Mouse (Mus musculus) forebrain, embryonic 14.5 days (tissue): Measurements from ENCODE around the gene Proca1. TPM values are rescaled to one million over a fixed set of nuclear protein-coding genes. Genes with fewer than 3 reads are reported as not detected.

Experiments used
- ATAC-seq: fragments of 200-750 bp; cut with Nextera tagmentation; 2 replicates; pipeline ENCODE4 v1.8.0; 2017; ENCODE audit warnings: mild to moderate bottlenecking, moderate library complexity
- DNase-seq: peaks from one replicate; pipeline ENCODE4 v3.0.0-alpha.2; 2015; ENCODE audit warnings: low spot score
- H3K27ac ChIP-seq: fragments of 300-500 bp; sonication (generic); 2 replicates; pipeline ENCODE4 v1.5.1; 2014; ENCODE audit warnings: low read depth, mild to moderate bottlenecking, control low read depth, low read length, moderate library complexity
- H3K27me3 ChIP-seq: fragments of 300-500 bp; sonication (generic); replicated peaks from 2 replicates; pipeline ENCODE4 v1.6.1; 2014; ENCODE audit warnings: low read length, control low read depth, mixed read lengths; ENCODE audit not compliant: control insufficient read depth, insufficient read depth
- H3K36me3 ChIP-seq: fragments of 300-500 bp; sonication (generic); 2 replicates; pipeline ENCODE4 v1.6.1; 2014; ENCODE audit warnings: low read length, control low read depth; ENCODE audit not compliant: control insufficient read depth, insufficient read depth
- H3K4me1 ChIP-seq: fragments of 300-500 bp; sonication (generic); 2 replicates; pipeline ENCODE4 v1.6.1; 2014; ENCODE audit warnings: antibody characterized with exemption, low read length, control low read depth; ENCODE audit not compliant: control insufficient read depth, insufficient read depth
- H3K4me2 ChIP-seq: fragments of 300-500 bp; sonication (generic); 2 replicates; pipeline ENCODE4 v1.6.1; 2014; ENCODE audit warnings: mild to moderate bottlenecking, control low read depth, low read length
- H3K4me3 ChIP-seq: fragments of 300-500 bp; sonication (generic); 2 replicates; pipeline ENCODE4 v1.5.1; 2014; ENCODE audit warnings: low read depth, low read length, control low read depth
- H3K9ac ChIP-seq: fragments of 300-500 bp; sonication (generic); 2 replicates; pipeline ENCODE4 v1.6.1; 2014; ENCODE audit warnings: mild to moderate bottlenecking, low read length, control low read depth, moderate library complexity
- H3K9me3 ChIP-seq: fragments of 300-500 bp; sonication (generic); replicated peaks from 2 replicates; pipeline ENCODE4 v1.6.1; 2016; ENCODE audit warnings: low read length, control low read depth, mixed read lengths; ENCODE audit not compliant: control insufficient read depth
- WGBS: fragments of 180-500 bp; shearing (Covaris S2); extraction: QIAGEN DNeasy Blood & Tissue Kit; methylation state at CpG from one replicate; pipeline ENCODE4 v1.1.7; 2014; 5-methylcytosine and 5-hydroxymethylcytosine counted together
- polyA plus RNA-seq: library from polyadenylated mRNA; unstranded; fragments of >200 nt; fragmentation: Nextera tagmentation; extraction: Ambion mirVana; gene quantifications from 2 replicates; pipeline ENCODE4 v1.2.1, GENCODE M21; 2014

Gene Proca1
- polyA plus RNA-seq, 1 experiment from 2014 or later, result 0.55 TPM

GRCm38 (mm10) chr11:78156156-78156699 is 37.0 kb upstream of the Proca1 start:
- Histone ChIP-seq H3K4me2 (no peak overlapping the region), H3K9me3 (no peaks in the 10 kb centered on the region), H3K4me3 (no peak overlapping the region), H3K4me1 (peaks cover 17% of the 10 kb centered on the region), H3K36me3 (peaks cover 86% of the 10 kb centered on the region), H3K27me3 (no peaks in the 10 kb centered on the region), H3K27ac (no peak overlapping the region), H3K9ac (no peak overlapping the region)
- ATAC-seq (no peak), DNase-seq (no peak)
- WGBS, result 59% methylated on average over 6 of the region's 6 CpGs

GRCm38 (mm10) chr11:78159096-78159495 is 34.1 kb upstream of the Proca1 start:
- Histone ChIP-seq H3K36me3 (peaks cover 83% of the 10 kb centered on the region), H3K4me1 (peaks cover 16% of the 10 kb centered on the region), H3K9ac (no peak overlapping the region), H3K4me2 (no peak overlapping the region), H3K27me3 (no peaks in the 10 kb centered on the region), H3K4me3 (no peak overlapping the region), H3K27ac (no peak overlapping the region), H3K9me3 (no peaks in the 10 kb centered on the region)
- ATAC-seq (peak; percentile 44), DNase-seq (peak; percentile 90)
- WGBS, result 35% methylated on average over 2 of the region's 2 CpGs

DNA sequence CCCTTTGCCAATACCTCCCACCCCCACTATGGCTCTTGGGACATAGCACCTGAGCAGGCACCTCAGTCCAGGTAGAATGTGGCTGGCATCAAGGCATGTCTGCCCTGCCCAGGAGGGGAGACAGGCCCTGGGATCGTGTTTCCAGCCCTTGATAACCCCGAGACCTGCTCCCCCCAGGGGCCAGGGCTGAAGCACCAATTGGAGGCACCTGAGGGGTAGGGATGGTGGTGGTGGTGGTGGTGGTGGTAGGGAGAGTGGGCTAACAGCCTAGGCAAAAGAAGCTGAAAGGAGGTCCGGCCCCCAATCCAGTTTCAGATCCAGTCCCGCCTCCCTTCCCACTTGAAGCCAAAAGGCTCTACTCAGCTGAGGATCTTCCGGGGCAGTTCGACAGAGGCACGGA is 33.6 kb upstream of the Proca1 start:
- ATAC-seq (no peak), DNase-seq (no peak)
- WGBS, result 89% methylated on average over 7 of the region's 7 CpGs
- Histone ChIP-seq H3K27ac (no peak overlapping the region; the same call in 1 of the 2 replicates), H3K4me1 (peaks cover 16% of the 10 kb centered on the region), H3K4me3 (no peak overlapping the region), H3K27me3 (no peaks in the 10 kb centered on the region), H3K9ac (no peak overlapping the region), H3K36me3 (peaks cover 78% of the 10 kb centered on the region), H3K9me3 (no peaks in the 10 kb centered on the region), H3K4me2 (no peak overlapping the region)

- no peaks in the 10 kb centered on the region for H3K9me3 ChIP-seq
- H3K27me3 ChIP-seq, result no peaks in the 10 kb centered on the region
- peaks cover 16% of the 10 kb centered on the region for H3K4me1 ChIP-seq
- peaks cover 72% of the 10 kb centered on the region for H3K36me3 ChIP-seq
- DNase-seq (no peak), ATAC-seq (no peak)
- H3K27ac ChIP-seq, result no peak overlapping the region
- H3K4me3 ChIP-seq, result no peak overlapping the region
- H3K9ac ChIP-seq, result no peak overlapping the region
- H3K4me2 ChIP-seq, result no peak overlapping the region
- 91% methylated on average over 18 of the region's 18 CpGs for WGBS
Measured at GRCm38 (mm10) chr11:78160171-78160570, 33.0 kb upstream of the Proca1 start.

DNA sequence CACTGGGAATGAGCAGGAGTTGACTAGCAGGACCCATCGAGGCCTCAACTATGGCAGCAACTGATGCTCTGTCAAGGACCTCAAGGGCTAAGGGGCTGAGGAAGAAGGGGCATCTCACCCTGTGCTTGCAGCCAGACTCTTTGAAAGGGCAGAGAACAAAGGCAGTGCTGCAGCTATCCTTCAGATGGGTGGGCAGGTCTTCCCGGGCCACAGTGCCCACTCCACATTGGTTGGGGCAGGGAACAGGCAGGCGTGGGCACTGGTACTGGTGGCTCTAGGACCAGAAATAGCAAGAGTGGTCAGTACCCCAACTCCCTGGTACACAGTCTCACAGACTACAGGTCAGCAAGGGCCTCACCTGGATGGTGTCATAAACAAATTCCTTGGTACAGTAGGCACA is 32.5 kb upstream of the Proca1 start:
- no peak overlapping the region for H3K9ac ChIP-seq
- no peak overlapping the region for H3K27ac ChIP-seq
- H3K4me2 ChIP-seq, result no peak overlapping the region
- no peak for ATAC-seq
- H3K9me3 ChIP-seq, result no peaks in the 10 kb centered on the region
- H3K4me3 ChIP-seq, result no peak overlapping the region
- peaks cover 17% of the 10 kb centered on the region for H3K4me1 ChIP-seq
- H3K36me3 ChIP-seq, result peaks cover 67% of the 10 kb centered on the region
- H3K27me3 ChIP-seq, result no peaks in the 10 kb centered on the region
- WGBS, result 83% methylated on average over 3 of the region's 3 CpGs
- no peak for DNase-seq

DNA sequence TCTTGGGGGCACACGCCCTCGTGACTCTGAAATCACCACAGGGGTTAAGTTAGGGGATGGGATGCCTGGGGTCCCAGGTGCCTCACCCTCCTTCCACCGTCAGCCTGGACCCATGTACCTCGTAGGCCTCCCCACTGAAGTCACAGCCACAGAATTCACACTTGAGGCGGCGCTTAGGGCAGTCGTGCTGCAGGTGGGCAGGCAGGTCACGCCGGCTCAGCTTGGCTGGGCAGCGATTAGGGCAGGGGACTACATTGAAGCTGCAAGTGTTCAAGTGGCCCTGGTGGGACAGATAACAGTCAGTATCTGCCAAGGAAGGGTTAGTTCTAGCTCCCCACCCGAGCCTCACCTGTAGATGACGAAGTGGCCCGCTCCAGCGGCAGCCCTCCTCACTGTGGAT is 32.0 kb upstream of the Proca1 start:
- 92% methylated on average over 14 of the region's 14 CpGs for WGBS
- peaks cover 64% of the 10 kb centered on the region for H3K36me3 ChIP-seq
- no peak overlapping the region for H3K4me2 ChIP-seq
- no peak for ATAC-seq
- peaks cover 22% of the 10 kb centered on the region for H3K4me1 ChIP-seq
- no peaks in the 10 kb centered on the region for H3K9me3 ChIP-seq
- no peaks in the 10 kb centered on the region for H3K27me3 ChIP-seq
- H3K9ac ChIP-seq, result no peak overlapping the region
- DNase-seq, result no peak
- H3K27ac ChIP-seq, result no peak overlapping the region
- H3K4me3 ChIP-seq, result no peak overlapping the region

DNA sequence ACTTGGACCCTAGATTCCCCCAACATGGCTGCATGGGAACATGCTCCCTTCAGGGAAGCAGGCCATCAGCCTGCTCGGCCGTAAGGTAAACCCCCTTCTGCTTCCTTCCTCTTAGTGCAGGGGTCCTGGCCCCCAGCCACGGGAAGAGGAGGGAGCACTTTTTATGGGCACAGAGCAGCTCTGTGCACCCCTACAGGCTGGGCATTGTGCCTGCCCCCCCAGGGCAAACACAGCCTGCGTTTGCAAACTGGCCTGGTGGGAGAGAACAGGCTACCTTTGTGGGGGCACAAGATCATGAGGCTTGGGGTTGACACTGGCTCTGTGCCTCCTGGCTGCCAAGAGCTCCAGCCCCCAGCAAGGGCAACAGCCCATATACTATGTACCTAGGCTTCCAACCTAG is 31.2 kb upstream of the Proca1 start:
- Histone ChIP-seq H3K9me3 (no peaks in the 10 kb centered on the region), H3K4me3 (no peak overlapping the region), H3K4me1 (peaks cover 23% of the 10 kb centered on the region), H3K27ac (no peak overlapping the region), H3K4me2 (peak overlapping the region; percentile 79; the same call in 1 of the 2 replicates), H3K27me3 (no peaks in the 10 kb centered on the region), H3K36me3 (peaks cover 56% of the 10 kb centered on the region), H3K9ac (no peak overlapping the region)
- ATAC-seq (no peak), DNase-seq (no peak)
- WGBS, result 47% methylated on average over 4 of the region's 4 CpGs

DNA sequence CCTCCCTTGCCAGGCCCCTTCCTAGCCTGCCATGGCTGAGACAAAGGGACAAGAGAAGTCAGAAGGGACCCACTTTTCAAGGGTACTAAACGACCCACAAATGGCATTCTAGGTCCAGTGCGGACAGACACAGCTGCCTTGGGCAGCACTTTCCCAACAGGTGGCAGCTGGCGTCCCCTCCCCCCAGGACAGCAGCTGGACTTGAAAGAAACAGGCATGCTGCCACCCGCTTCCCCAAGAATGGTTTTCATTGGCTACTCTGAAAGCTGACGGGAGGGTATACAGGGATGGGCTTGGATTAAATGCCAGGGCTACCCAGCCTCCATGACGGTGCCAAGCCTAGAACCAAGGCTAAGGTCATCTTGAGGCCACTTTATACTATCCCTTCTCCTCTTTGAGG is 30.7 kb upstream of the Proca1 start:
- H3K4me2 ChIP-seq, result peak overlapping the region; percentile 79
- H3K27ac ChIP-seq, result peak overlapping the region; percentile 98; the same call in 1 of the 2 replicates
- H3K4me1 ChIP-seq, result peaks cover 23% of the 10 kb centered on the region
- peak overlapping the region; percentile 99 for H3K9ac ChIP-seq
- 0 out of 2 replicates have a peak overlapping the region, but pooled peaks have one; percentile 100 for H3K4me3 ChIP-seq
- peak; percentile 56 for DNase-seq
- no peaks in the 10 kb centered on the region for H3K9me3 ChIP-seq
- H3K36me3 ChIP-seq, result peaks cover 52% of the 10 kb centered on the region
- no peak for ATAC-seq
- WGBS, result 37% methylated on average over 6 of the region's 6 CpGs
- H3K27me3 ChIP-seq, result no peaks in the 10 kb centered on the region

GRCm38 (mm10) chr11:78163045-78163444 is 30.1 kb upstream of the Proca1 start:
- Histone ChIP-seq H3K4me3 (peak overlapping the region; percentile 100), H3K27ac (peak overlapping the region; percentile 98), H3K4me2 (peak overlapping the region; percentile 79), H3K9me3 (no peaks in the 10 kb centered on the region), H3K9ac (peak overlapping the region; percentile 99), H3K4me1 (peaks cover 23% of the 10 kb centered on the region), H3K27me3 (no peaks in the 10 kb centered on the region), H3K36me3 (peaks cover 47% of the 10 kb centered on the region)
- no peak for ATAC-seq
- 82% methylated on average over 2 of the region's 2 CpGs for WGBS
- DNase-seq, result no peak
